Mouse (Mus musculus): ENCODE data around the gene Ablim2. TPM values are rescaled to one million over a fixed set of nuclear protein-coding genes. Genes with fewer than 3 reads are reported as not detected.
A peak's percentile ranks its signal among the peaks of the same experiment; 100 is the strongest.

Gene Ablim2
- polyA plus RNA-seq, 1 experiment from 2014 or later, result 40.2 TPM

- H3K4me2 ChIP-seq (ENCODE audit: low read length), result no peak overlapping the region
- H3K9me3 ChIP-seq (ENCODE audit: control insufficient read depth, low read length), result no peaks in the 10 kb centered on the region
- 86% methylated on average over 8 of the region's 8 CpGs for WGBS
- H3K9ac ChIP-seq (ENCODE audit: low read depth, low read length), result no peak overlapping the region
- no peak overlapping the region for H3K4me3 ChIP-seq (ENCODE audit: low read length)
- H3K27ac ChIP-seq (ENCODE audit: low read depth, low read length), result no peak overlapping the region
- peaks cover 6% of the 10 kb centered on the region; the same call in 1 of the 2 replicates for H3K36me3 ChIP-seq (ENCODE audit: control insufficient read depth, insufficient read depth, low read length)
- H3K4me1 ChIP-seq (ENCODE audit: control insufficient read depth, insufficient read depth, low read depth, low read length), result no peaks in the 10 kb centered on the region
- no peaks in the 10 kb centered on the region for H3K27me3 ChIP-seq (replicated peaks; ENCODE audit: control insufficient read depth, insufficient read depth, low read length)
- ATAC-seq, result no peak
Observed at GRCm38 (mm10) chr5:35807018-35807417, 49.3 kb downstream of the Ablim2 start.

- Histone ChIP-seq H3K27ac (ENCODE audit: low read depth, low read length) (no peak overlapping the region), H3K4me3 (ENCODE audit: low read length) (no peak overlapping the region), H3K4me1 (ENCODE audit: control insufficient read depth, insufficient read depth, low read depth, low read length) (peaks cover 20% of the 10 kb centered on the region), H3K4me2 (ENCODE audit: low read length) (no peak overlapping the region), H3K27me3 (replicated peaks; ENCODE audit: control insufficient read depth, insufficient read depth, low read length) (no peaks in the 10 kb centered on the region), H3K9ac (ENCODE audit: low read depth, low read length) (no peak overlapping the region), H3K36me3 (ENCODE audit: control insufficient read depth, insufficient read depth, low read length) (peaks cover 4% of the 10 kb centered on the region; the same call in 1 of the 2 replicates), H3K9me3 (ENCODE audit: control insufficient read depth, low read length) (no peaks in the 10 kb centered on the region)
- WGBS, result 51% methylated on average over 3 of the region's 3 CpGs
- no peak for ATAC-seq
Observed at GRCm38 (mm10) chr5:35810526-35810925, 52.8 kb downstream of the Ablim2 start.

DNA sequence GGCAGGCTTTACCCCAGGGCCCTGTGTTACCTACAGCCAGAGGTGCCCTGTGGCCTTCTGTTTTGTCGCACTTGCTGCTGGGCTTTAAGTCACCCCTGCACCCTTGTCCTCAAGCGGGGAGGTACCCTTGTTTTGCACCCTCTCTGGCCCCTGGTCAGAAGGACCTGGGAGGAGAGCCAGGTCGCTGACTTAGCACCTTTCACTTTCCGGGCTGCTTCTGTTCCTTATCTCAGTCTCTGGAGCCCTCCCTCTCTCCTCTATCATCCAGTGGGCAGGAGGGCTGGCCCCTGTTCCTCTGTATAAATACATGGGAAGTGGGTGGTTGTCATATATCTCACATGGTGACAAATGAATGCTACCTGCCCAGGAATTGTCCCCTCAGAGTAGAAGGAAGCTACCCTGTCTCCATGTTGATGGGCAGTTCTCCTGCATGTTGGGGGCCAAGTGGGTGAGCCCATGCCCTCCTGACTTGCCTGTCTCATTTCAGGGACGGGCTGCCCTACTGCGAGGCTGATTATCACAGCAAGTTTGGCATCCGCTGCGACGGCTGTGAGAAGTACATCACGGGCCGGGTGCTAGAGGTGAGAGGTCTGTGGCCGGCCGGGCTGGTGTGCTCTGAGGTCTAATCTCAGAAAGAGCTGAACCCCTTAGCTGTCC lies 54.1 kb downstream of the Ablim2 start:
- H3K4me1 ChIP-seq (ENCODE audit: control insufficient read depth, insufficient read depth, low read depth, low read length), result peaks cover 20% of the 10 kb centered on the region
- 92% methylated on average over 13 of the region's 13 CpGs for WGBS
- no peak for ATAC-seq
- H3K4me3 ChIP-seq (ENCODE audit: low read length), result no peak overlapping the region
- H3K36me3 ChIP-seq (ENCODE audit: control insufficient read depth, insufficient read depth, low read length), result peaks cover 4% of the 10 kb centered on the region; the same call in 1 of the 2 replicates
- H3K9ac ChIP-seq (ENCODE audit: low read depth, low read length), result no peak overlapping the region
- no peaks in the 10 kb centered on the region for H3K27me3 ChIP-seq (replicated peaks; ENCODE audit: control insufficient read depth, insufficient read depth, low read length)
- no peak overlapping the region for H3K4me2 ChIP-seq (ENCODE audit: low read length)
- H3K9me3 ChIP-seq (ENCODE audit: control insufficient read depth, low read length), result no peaks in the 10 kb centered on the region
- no peak overlapping the region for H3K27ac ChIP-seq (ENCODE audit: low read depth, low read length)

DNA sequence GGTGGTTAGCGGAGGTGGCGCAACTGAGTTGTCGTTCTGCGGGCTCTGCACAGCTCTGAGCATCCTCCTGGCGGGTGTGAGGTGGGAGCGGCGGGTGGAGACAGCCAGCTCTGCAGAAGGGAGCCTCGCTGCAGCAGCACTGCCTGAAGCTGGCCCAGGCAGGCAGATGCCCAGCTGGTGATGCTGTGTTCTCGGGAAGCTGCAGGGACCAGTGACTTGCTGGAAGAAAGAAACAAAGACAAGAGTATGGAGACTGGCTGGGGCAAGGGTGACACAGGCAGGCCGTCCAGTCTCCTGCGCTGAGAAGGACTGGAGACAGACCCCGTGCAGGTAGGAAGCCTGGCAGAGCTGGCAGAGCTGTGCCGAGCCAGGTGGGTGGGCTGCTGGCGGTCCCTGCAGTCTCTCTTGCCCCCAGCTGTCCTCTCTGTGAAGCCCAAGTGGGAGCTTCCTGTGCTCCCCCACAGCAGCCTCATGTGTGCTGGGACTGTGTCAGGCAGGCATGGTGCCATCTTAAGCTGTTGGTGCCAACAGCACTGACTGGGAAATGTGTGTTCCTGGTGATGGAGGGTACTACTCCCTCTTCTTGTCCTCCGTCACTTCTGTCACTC lies 56.8 kb downstream of the Ablim2 start:
- peak overlapping the region; percentile 48; the same call in 1 of the 2 replicates for H3K27ac ChIP-seq (ENCODE audit: low read depth, low read length)
- H3K4me3 ChIP-seq (ENCODE audit: low read length), result no peak overlapping the region
- WGBS, result 50% methylated on average over 15 of the region's 15 CpGs
- no peaks in the 10 kb centered on the region for H3K9me3 ChIP-seq (ENCODE audit: control insufficient read depth, low read length)
- H3K36me3 ChIP-seq (ENCODE audit: control insufficient read depth, insufficient read depth, low read length), result no peaks in the 10 kb centered on the region
- 0 out of 2 replicates have a peak overlapping the region, but pooled peaks have one; percentile 8 for H3K9ac ChIP-seq (ENCODE audit: low read depth, low read length)
- H3K27me3 ChIP-seq (replicated peaks; ENCODE audit: control insufficient read depth, insufficient read depth, low read length), result no peaks in the 10 kb centered on the region
- H3K4me2 ChIP-seq (ENCODE audit: low read length), result 0 out of 2 replicates have a peak overlapping the region, but pooled peaks have one; percentile 8
- peak; percentile 62 for ATAC-seq
- peaks cover 20% of the 10 kb centered on the region for H3K4me1 ChIP-seq (ENCODE audit: control insufficient read depth, insufficient read depth, low read depth, low read length)

- Histone ChIP-seq H3K4me2 (ENCODE audit: low read length) (no peak overlapping the region), H3K27ac (ENCODE audit: low read depth, low read length) (no peak overlapping the region; the same call in 1 of the 2 replicates), H3K4me1 (ENCODE audit: control insufficient read depth, insufficient read depth, low read depth, low read length) (peaks cover 20% of the 10 kb centered on the region), H3K36me3 (ENCODE audit: control insufficient read depth, insufficient read depth, low read length) (no peaks in the 10 kb centered on the region), H3K27me3 (replicated peaks; ENCODE audit: control insufficient read depth, insufficient read depth, low read length) (no peaks in the 10 kb centered on the region), H3K9ac (ENCODE audit: low read depth, low read length) (no peak overlapping the region), H3K4me3 (ENCODE audit: low read length) (no peak overlapping the region), H3K9me3 (ENCODE audit: control insufficient read depth, low read length) (no peaks in the 10 kb centered on the region)
- ATAC-seq, result peak; percentile 69
- WGBS, result 24% methylated on average over 2 of the region's 2 CpGs
Observed at GRCm38 (mm10) chr5:35815051-35815450, 57.4 kb downstream of the Ablim2 start.

DNA sequence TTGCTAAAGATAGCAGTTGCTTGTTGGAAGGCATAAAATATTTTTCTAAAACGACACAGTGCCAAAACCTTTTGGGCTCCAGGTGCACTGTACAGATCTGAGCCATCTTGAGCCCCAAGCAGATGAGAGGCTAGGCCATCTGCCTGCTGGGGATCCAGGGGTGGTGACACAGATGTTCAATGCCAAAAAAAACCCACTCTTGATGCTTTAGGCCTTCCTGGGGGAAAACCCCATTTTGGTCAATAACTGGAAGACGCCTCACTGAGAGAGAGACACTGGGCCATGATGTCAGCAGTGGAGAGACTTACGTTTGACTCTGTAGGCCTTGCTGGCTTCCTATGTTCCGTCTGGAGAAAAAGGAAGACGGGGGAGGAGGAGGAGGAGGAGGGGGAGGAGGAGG lies 59.6 kb downstream of the Ablim2 start:
- no peaks in the 10 kb centered on the region for H3K36me3 ChIP-seq (ENCODE audit: control insufficient read depth, insufficient read depth, low read length)
- no peaks in the 10 kb centered on the region for H3K27me3 ChIP-seq (replicated peaks; ENCODE audit: control insufficient read depth, insufficient read depth, low read length)
- 85% methylated on average over 4 of the region's 5 CpGs for whole genome bisulfite sequencing
- H3K4me2 ChIP-seq (ENCODE audit: low read length), result no peak overlapping the region
- H3K9me3 ChIP-seq (ENCODE audit: control insufficient read depth, low read length), result no peaks in the 10 kb centered on the region
- ATAC-seq, result no peak
- no peak overlapping the region for H3K27ac ChIP-seq (ENCODE audit: low read depth, low read length)
- H3K4me1 ChIP-seq (ENCODE audit: control insufficient read depth, insufficient read depth, low read depth, low read length), result peaks cover 20% of the 10 kb centered on the region
- H3K4me3 ChIP-seq (ENCODE audit: low read length), result no peak overlapping the region
- no peak overlapping the region for H3K9ac ChIP-seq (ENCODE audit: low read depth, low read length)

DNA sequence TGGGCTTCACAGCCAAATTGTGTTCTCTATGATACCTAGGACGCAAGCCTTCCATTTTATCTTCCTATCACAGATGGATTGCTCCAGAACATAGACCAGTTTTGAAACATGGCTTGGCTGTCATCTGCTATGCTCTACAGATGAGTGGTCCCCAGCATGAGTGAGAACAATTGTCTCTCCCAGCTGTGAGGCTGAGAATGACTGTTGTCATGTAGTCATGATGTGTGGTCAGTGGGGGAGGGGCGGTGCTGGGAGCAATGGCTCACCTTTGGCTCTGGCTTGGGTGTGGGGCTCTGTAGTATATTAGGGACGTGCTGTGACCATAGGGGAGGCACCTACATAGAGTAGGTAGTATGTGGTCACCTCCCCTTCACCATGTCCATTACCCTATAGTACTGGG lies 60.2 kb downstream of the Ablim2 start:
- Histone ChIP-seq H3K4me1 (ENCODE audit: control insufficient read depth, insufficient read depth, low read depth, low read length) (peaks cover 20% of the 10 kb centered on the region), H3K27me3 (replicated peaks; ENCODE audit: control insufficient read depth, insufficient read depth, low read length) (no peaks in the 10 kb centered on the region), H3K4me2 (ENCODE audit: low read length) (no peak overlapping the region), H3K36me3 (ENCODE audit: control insufficient read depth, insufficient read depth, low read length) (no peaks in the 10 kb centered on the region), H3K9me3 (ENCODE audit: control insufficient read depth, low read length) (no peaks in the 10 kb centered on the region), H3K4me3 (ENCODE audit: low read length) (no peak overlapping the region), H3K9ac (ENCODE audit: low read depth, low read length) (no peak overlapping the region), H3K27ac (ENCODE audit: low read depth, low read length) (no peak overlapping the region)
- ATAC-seq, result no peak
- WGBS, result 87% methylated on average over 3 of the region's 3 CpGs

DNA sequence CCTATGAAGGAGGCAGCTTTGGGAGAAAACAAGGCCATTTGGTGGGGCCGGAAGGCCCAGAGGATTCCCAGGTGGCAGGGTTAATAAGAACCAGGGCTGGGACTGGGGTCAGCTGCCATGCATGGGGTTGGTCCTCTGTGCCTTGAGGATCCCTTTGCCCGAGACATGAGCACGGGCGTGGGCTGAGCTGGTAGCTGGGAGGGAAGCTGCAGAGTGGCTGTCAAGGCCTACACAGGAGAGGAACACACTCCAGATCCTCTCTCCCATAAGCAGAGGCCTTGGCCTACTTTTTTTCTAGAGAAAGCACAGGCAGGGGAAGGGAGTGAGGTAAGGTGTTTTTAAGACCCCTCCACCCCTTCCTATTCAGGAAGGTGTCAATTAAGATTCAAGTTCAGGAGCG lies 65.0 kb downstream of the Ablim2 start:
- Histone ChIP-seq H3K9ac (ENCODE audit: low read depth, low read length) (no peak overlapping the region), H3K36me3 (ENCODE audit: control insufficient read depth, insufficient read depth, low read length) (no peaks in the 10 kb centered on the region), H3K9me3 (ENCODE audit: control insufficient read depth, low read length) (no peaks in the 10 kb centered on the region), H3K4me1 (ENCODE audit: control insufficient read depth, insufficient read depth, low read depth, low read length) (no peaks in the 10 kb centered on the region), H3K4me2 (ENCODE audit: low read length) (no peak overlapping the region), H3K4me3 (ENCODE audit: low read length) (no peak overlapping the region), H3K27me3 (replicated peaks; ENCODE audit: control insufficient read depth, insufficient read depth, low read length) (peaks cover 4% of the 10 kb centered on the region; the same call in 1 of the 2 replicates), H3K27ac (ENCODE audit: low read depth, low read length) (no peak overlapping the region)
- 93% methylated on average over 5 of the region's 5 CpGs for WGBS
- ATAC-seq, result no peak

DNA sequence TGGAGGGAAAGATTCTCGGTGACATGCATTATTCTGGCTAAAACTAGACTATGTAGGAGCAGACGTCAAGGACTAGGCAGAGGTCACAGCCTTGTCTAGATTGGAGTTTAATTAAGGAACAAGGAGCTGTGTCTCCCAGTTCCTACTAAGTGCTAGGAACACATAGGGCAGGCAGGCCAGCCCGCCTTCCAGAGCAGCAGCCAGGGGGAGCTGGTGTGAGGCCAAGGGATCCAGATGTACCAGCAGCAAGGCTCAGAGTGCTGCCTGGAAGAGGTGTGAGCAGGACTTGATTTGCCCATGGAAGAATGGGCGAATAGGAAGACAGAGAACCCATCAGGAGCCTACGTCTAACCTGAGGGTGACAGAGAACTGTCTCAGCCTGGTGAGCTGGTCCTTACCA lies 68.8 kb downstream of the Ablim2 start:
- no peak overlapping the region for H3K27ac ChIP-seq (ENCODE audit: low read depth, low read length)
- H3K4me2 ChIP-seq (ENCODE audit: low read length), result no peak overlapping the region
- ATAC-seq, result no peak
- H3K9ac ChIP-seq (ENCODE audit: low read depth, low read length), result no peak overlapping the region
- peaks cover 4% of the 10 kb centered on the region; the same call in 1 of the 2 replicates for H3K27me3 ChIP-seq (replicated peaks; ENCODE audit: control insufficient read depth, insufficient read depth, low read length)
- no peak overlapping the region for H3K4me3 ChIP-seq (ENCODE audit: low read length)
- H3K36me3 ChIP-seq (ENCODE audit: control insufficient read depth, insufficient read depth, low read length), result no peaks in the 10 kb centered on the region
- no peaks in the 10 kb centered on the region for H3K9me3 ChIP-seq (ENCODE audit: control insufficient read depth, low read length)
- WGBS, result 69% methylated on average over 5 of the region's 5 CpGs
- H3K4me1 ChIP-seq (ENCODE audit: control insufficient read depth, insufficient read depth, low read depth, low read length), result peaks cover 3% of the 10 kb centered on the region; the same call in 1 of the 2 replicates
